Mouse (Mus musculus) lung, embryonic 16.5 days (tissue): ENCODE data around the gene Ptprs. TPM values are rescaled to one million over a fixed set of nuclear protein-coding genes. Genes with fewer than 3 reads are reported as not detected.

Experiments used
- ATAC-seq: fragments of 200-750 bp; cut with Nextera tagmentation; 2 replicates; pipeline ENCODE4 v1.8.0; 2017; ENCODE audit warnings: low read depth, mild to moderate bottlenecking, moderate library complexity
- H3K27ac ChIP-seq: fragments of 300-500 bp; sonication (generic); 2 replicates; pipeline ENCODE4 v1.5.1; 2014; ENCODE audit warnings: mild to moderate bottlenecking, control low read depth, low read length
- H3K27me3 ChIP-seq: fragments of 300-500 bp; sonication (generic); 2 replicates; pipeline ENCODE4 v1.6.1; 2014; ENCODE audit warnings: low read depth, low read length, mixed read lengths; ENCODE audit not compliant: control insufficient read depth, insufficient read depth
- H3K36me3 ChIP-seq: fragments of 300-500 bp; sonication (generic); 2 replicates; pipeline ENCODE4 v1.6.1; 2014; ENCODE audit warnings: low read length; ENCODE audit not compliant: control insufficient read depth, insufficient read depth
- H3K4me1 ChIP-seq: fragments of 300-500 bp; sonication (generic); replicated peaks from 2 replicates; pipeline ENCODE4 v1.6.1; 2014; ENCODE audit warnings: low read length, mixed read lengths; ENCODE audit not compliant: control insufficient read depth, insufficient read depth
- H3K4me2 ChIP-seq: fragments of 300-500 bp; sonication (generic); 2 replicates; pipeline ENCODE4 v1.6.1; 2014; ENCODE audit warnings: low read depth, low read length, control low read depth
- H3K4me3 ChIP-seq: fragments of 300-500 bp; sonication (generic); 2 replicates; pipeline ENCODE4 v1.5.1; 2014; ENCODE audit warnings: mild to moderate bottlenecking, low read length, control low read depth
- H3K9ac ChIP-seq: fragments of 300-500 bp; sonication (generic); 2 replicates; pipeline ENCODE4 v1.6.1; 2014; ENCODE audit warnings: low read length, control low read depth
- H3K9me3 ChIP-seq: fragments of 300-500 bp; sonication (generic); 2 replicates; pipeline ENCODE4 v1.6.1; 2016; ENCODE audit warnings: low read length; ENCODE audit not compliant: control insufficient read depth
- WGBS: fragments of 180-500 bp; shearing (Covaris S2); extraction: QIAGEN DNeasy Blood & Tissue Kit; methylation state at CpG from one replicate; pipeline ENCODE4 v1.1.7; 2014; 5-methylcytosine and 5-hydroxymethylcytosine counted together
- polyA plus RNA-seq: library from polyadenylated mRNA; unstranded; fragments of >200 nt; fragmentation: Nextera tagmentation; extraction: Ambion mirVana; gene quantifications from 2 replicates; pipeline ENCODE4 v1.2.1, GENCODE M21; 2015

Gene Ptprs
- polyA plus RNA-seq, 1 experiment from 2014 or later = 59.1 TPM

DNA sequence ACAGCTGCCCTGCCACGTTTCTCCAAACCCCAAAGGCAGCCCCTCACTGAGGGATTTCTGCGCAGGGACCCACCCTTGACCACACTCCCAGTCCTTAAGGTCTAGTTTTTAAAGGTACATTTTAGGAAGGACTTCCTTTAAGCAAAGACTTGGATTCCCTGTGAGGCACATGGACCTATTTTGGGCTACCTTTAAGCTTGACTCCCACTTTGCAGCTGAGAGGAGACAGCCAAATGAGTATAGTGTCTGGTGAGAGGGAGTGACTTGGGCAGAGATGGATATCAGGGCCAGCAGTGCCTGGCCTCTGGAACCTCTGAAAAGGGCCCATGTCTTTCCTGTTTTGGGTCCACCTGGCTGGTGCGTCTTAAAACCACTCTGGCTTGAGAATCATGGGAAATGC lies 50.3 kb downstream of the Ptprs start:
- peak overlapping the region; percentile 77 for H3K27ac ChIP-seq

DNA sequence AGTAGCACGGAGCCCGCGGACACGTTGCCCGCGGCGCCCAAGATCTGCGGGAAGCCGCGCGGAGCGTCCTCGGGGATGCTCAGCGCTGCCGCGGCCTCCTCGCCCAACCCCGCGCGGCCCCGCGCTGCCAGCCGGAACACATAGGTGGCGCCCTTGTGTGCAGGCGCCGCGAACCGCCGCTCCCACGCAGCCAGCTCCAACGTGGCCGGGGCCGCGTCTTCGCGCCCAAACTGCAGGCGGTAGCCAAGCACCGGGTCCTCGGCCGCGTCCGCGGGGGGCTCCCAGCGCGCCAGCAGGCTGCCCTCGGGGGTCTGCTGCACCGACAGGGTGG lies 50.7 kb downstream of the Ptprs start:
- H3K9ac ChIP-seq = peak overlapping the region; percentile 78
- H3K36me3 ChIP-seq = peaks cover 22% of the 10 kb centered on the region
- peak overlapping the region; percentile 57 for H3K4me3 ChIP-seq
- peak; percentile 83 for ATAC-seq
- 4% methylated on average over 31 of the region's 47 CpGs for WGBS
- peaks cover 6% of the 10 kb centered on the region for H3K4me1 ChIP-seq
- H3K4me2 ChIP-seq = peak overlapping the region; percentile 89
- peak overlapping the region; percentile 77 for H3K27ac ChIP-seq
- H3K27me3 ChIP-seq = no peaks in the 10 kb centered on the region
- no peaks in the 10 kb centered on the region for H3K9me3 ChIP-seq

More for the DNA sequence above, 50.3 kb downstream of the Ptprs start:
- H3K4me2 ChIP-seq = peak overlapping the region; percentile 89
- peak overlapping the region; percentile 78 for H3K9ac ChIP-seq
- no peaks in the 10 kb centered on the region for H3K27me3 ChIP-seq
- 33% methylated on average over 3 of the region's 3 CpGs for WGBS
- peaks cover 6% of the 10 kb centered on the region for H3K4me1 ChIP-seq
- no peak for ATAC-seq
- no peaks in the 10 kb centered on the region for H3K9me3 ChIP-seq
- H3K4me3 ChIP-seq = peak overlapping the region; percentile 57
- peaks cover 23% of the 10 kb centered on the region for H3K36me3 ChIP-seq

DNA sequence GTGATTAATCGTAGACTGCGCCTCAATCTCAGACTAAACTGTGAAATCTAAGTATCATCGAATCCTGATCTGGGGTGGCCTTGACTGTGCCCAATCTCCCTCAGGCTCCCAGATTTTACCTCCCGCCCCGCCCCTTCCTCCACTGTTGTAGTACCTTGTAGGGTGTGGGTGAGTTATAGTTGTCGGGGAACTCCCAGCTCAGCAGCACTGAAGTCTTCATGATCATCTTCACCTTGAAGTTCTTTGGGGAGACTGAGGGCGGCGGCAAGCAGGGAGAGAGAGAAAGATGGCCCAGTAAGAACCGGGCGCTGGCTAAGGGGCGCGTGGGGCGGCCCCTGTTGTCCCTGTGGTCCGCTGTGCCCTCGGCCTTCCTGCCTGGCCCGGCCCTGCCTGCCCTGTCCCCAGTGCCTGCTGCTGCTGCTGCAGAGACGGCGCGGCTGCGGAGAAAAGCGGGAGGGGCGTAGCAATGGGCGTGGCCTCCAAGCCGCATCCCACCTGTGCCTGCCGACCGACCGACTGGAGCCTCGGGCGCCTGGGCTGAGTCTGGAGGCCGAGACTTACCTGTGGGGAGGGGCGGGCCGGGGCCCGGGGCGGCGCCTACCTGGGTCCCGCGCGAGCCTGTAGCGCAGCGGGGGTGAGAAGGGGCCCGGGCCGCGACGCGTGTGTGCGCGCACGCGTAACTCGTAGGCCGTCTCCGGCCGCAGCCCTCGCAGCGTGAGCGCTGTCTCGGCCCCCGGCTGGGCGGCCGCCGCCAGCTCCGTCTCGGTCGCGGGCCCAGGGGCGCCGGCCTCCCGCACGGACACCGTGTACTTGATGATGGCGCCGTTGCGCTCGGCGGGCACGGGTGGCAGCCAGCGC lies 51.3 kb downstream of the Ptprs start:
- Histone ChIP-seq H3K27me3 (no peaks in the 10 kb centered on the region), H3K9ac (peak overlapping the region; percentile 78), H3K4me2 (peak overlapping the region; percentile 89), H3K4me3 (peak overlapping the region; percentile 57), H3K36me3 (peaks cover 24% of the 10 kb centered on the region), H3K4me1 (peaks cover 6% of the 10 kb centered on the region), H3K9me3 (no peaks in the 10 kb centered on the region), H3K27ac (peak overlapping the region; percentile 77)
- peak; percentile 89 for ATAC-seq
- WGBS = 27% methylated on average over 54 of the region's 77 CpGs

DNA sequence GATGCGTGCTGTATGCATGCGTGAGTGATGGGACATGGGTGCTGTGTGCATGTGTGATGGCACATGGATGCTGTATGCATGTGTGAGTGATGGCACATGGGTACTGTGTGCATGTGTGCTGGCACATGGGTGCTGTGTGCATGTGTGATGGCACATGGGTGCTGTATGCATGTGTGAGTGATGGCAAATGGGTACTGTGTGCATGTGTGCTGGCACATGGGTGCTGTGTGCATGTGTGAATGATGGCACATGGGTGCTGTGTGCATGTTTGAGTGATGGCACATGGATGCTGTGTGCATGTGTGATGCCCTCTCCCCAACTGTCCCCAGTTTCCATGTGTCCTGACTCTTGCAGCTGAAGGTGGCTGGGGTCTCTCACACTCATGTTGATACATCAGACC lies 56.3 kb downstream of the Ptprs start:
- ATAC-seq = no peak

DNA sequence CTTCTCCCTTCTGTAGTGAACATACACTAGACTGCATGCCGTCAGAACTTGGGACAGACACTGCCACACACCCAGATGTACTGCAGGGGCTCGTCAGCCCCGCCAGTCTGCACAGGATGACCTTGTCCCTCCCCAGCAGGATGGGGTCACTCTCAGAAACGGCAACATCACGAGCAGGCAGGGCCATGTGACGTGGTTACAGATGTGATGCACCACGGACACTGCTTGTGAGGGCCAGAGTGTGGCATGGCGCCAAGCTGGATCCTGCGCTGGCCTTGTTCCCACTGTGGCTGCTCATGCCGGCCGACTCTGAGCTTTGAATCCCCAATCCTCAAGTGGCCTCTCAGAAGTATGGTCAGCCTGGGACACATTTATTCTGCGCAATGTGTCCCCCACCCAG lies 58.0 kb downstream of the Ptprs start:
- Histone ChIP-seq H3K9ac (no peak overlapping the region), H3K27me3 (no peaks in the 10 kb centered on the region), H3K9me3 (no peaks in the 10 kb centered on the region), H3K27ac (no peak overlapping the region), H3K4me3 (no peak overlapping the region), H3K4me1 (0 out of 2 replicates have a peak, but pooled peaks cover 3% of the 10 kb centered on the region), H3K36me3 (peaks cover 54% of the 10 kb centered on the region), H3K4me2 (no peak overlapping the region)
- peak; percentile 71 for ATAC-seq
- WGBS = 53% methylated on average over 12 of the region's 12 CpGs

More for the DNA sequence above, 56.3 kb downstream of the Ptprs start:
- no peak overlapping the region for H3K9ac ChIP-seq
- H3K27ac ChIP-seq = no peak overlapping the region
- H3K27me3 ChIP-seq = no peaks in the 10 kb centered on the region
- 98% methylated on average over 2 of the region's 2 CpGs for WGBS
- no peak overlapping the region for H3K4me2 ChIP-seq
- peaks cover 50% of the 10 kb centered on the region for H3K36me3 ChIP-seq
- no peak overlapping the region for H3K4me3 ChIP-seq
- H3K9me3 ChIP-seq = no peaks in the 10 kb centered on the region
- 0 out of 2 replicates have a peak, but pooled peaks cover 3% of the 10 kb centered on the region for H3K4me1 ChIP-seq

DNA sequence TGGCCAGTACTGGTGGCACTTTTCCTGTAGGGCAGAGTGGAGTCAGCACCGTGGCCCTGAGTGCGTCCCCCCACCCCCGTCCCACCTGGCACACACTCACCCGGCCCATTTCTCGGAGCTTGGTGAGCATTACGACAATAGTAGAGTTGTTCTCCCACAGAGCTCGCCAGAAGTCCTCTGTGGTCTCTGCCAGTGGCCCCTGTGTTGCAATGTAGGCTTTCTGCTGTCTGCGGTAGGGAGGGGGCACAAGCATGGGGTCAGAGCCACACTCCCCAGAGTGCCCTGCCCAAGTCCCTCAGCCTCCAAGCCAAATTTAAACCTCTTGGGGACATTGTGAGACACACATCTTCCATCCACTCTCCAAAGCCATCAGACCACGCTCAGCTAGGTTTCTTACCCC lies 61.5 kb downstream of the Ptprs start:
- Histone ChIP-seq H3K4me2 (no peak overlapping the region), H3K4me1 (0 out of 2 replicates have a peak, but pooled peaks cover 3% of the 10 kb centered on the region), H3K36me3 (peaks cover 59% of the 10 kb centered on the region)

DNA sequence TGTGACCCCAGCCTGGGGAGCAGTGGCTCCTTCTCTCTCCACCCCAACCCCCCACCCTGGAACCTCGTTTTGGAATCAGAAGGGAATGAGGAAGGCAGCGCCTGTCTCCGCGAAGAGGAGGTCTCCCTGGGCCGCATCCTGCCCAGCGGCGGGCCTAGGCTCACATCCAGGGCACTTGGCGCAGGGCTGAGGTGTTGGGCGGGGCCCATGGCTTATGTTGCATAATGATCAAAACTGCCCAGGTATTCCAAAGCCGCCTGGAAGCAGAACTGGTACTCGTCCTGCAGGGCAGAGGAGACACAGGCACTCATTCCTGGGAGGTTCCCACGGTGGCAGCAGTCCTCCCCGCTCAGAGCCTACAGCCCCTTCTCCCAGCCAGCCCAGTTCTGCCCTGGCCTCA lies 63.2 kb downstream of the Ptprs start:
- Histone ChIP-seq H3K9me3 (no peaks in the 10 kb centered on the region), H3K9ac (no peak overlapping the region), H3K4me2 (no peak overlapping the region), H3K27ac (no peak overlapping the region), H3K4me3 (no peak overlapping the region), H3K27me3 (no peaks in the 10 kb centered on the region), H3K4me1 (no peaks in the 10 kb centered on the region), H3K36me3 (peaks cover 48% of the 10 kb centered on the region)
- WGBS = 80% methylated on average over 13 of the region's 13 CpGs
- no peak for ATAC-seq

More for the DNA sequence above, 61.5 kb downstream of the Ptprs start:
- no peaks in the 10 kb centered on the region for H3K27me3 ChIP-seq
- no peak overlapping the region for H3K27ac ChIP-seq
- H3K4me3 ChIP-seq = no peak overlapping the region
- no peak overlapping the region for H3K9ac ChIP-seq
- ATAC-seq = no peak
- WGBS = 93% methylated on average over 9 of the region's 9 CpGs
- H3K9me3 ChIP-seq = no peaks in the 10 kb centered on the region

DNA sequence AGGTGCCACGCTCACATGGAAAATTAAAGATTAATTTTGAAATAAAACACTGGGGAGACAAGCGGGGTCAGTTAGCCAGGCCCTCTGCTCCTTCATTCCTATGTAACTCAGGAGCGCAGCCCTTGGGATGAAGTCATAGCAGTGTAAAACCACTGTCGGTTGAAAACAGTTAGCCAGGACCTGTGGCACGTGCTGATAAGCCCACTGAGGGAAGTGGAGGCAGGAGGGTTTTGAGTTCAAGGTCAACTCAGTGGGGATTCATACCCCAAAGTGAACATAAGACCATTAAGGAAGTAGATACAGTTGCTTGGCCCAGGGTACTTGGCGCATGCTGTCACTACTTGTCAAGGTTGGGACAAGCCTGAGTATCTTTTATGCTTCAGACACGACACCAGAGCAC lies 64.8 kb downstream of the Ptprs start:
- H3K36me3 ChIP-seq = peaks cover 43% of the 10 kb centered on the region
- H3K9ac ChIP-seq = no peak overlapping the region

DNA sequence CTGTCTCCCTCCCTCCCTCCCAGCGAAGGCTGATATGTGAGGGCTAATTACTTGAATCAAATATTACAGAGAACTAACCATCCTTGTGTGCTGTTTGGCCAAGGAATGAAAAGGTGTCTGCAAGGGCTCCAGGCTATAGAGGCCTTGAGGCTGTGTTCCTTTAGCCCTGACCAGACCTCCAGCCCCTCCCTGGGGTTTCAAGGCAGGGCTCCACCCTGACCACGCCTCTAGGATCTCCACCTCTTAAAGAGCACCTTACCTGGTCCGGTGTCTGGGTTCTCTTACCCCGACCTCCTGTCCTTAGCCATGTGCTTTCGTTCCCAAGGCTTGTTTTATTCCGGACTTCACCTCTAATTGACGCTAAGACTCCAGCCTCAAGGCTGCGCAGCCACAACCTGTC lies 66.5 kb downstream of the Ptprs start:
- Histone ChIP-seq H3K9ac (no peak overlapping the region), H3K4me3 (no peak overlapping the region), H3K9me3 (no peaks in the 10 kb centered on the region), H3K27me3 (no peaks in the 10 kb centered on the region), H3K27ac (no peak overlapping the region), H3K36me3 (peaks cover 29% of the 10 kb centered on the region), H3K4me1 (0 out of 2 replicates have a peak, but pooled peaks cover 4% of the 10 kb centered on the region), H3K4me2 (no peak overlapping the region)
- 37% methylated on average over 8 of the region's 8 CpGs for WGBS
- peak; percentile 51; the same call in 1 of the 2 replicates for ATAC-seq

More for the DNA sequence above, 64.8 kb downstream of the Ptprs start:
- no peaks in the 10 kb centered on the region for H3K27me3 ChIP-seq
- H3K4me3 ChIP-seq = no peak overlapping the region
- H3K27ac ChIP-seq = no peak overlapping the region
- H3K4me2 ChIP-seq = no peak overlapping the region
- WGBS = 91% methylated on average over 7 of the region's 7 CpGs
- H3K4me1 ChIP-seq = 0 out of 2 replicates have a peak, but pooled peaks cover 4% of the 10 kb centered on the region
- H3K9me3 ChIP-seq = no peaks in the 10 kb centered on the region
- ATAC-seq = no peak
